Mouse (Mus musculus) bone marrow macrophage, adult 2 months (primary cell): ENCODE data around the gene Eid2b.

Experiments
- CTCF ChIP-seq: IDR thresholded peaks from 2 replicates; pipeline ENCODE4 v1.5.1; 2012; ENCODE audit warnings: low read depth, mild to moderate bottlenecking, low read length, moderate library complexity
- POLR2A ChIP-seq: IDR thresholded peaks from 2 replicates; pipeline ENCODE4 v1.6.1; 2012; ENCODE audit warnings: mild to moderate bottlenecking, low read depth, low read length, borderline replicate concordance

- TF ChIP-seq CTCF (no peak), POLR2A (no peak)
These were observed 28.6 kb upstream of the Eid2b start for GRCm38 (mm10) chr7:28248957-28249356.
